ENCODE assay signal across 10 mouse cellular contexts in genomic region chr3:62455854-62456253, GRCm38 (mm10). TPM values are rescaled to one million over a fixed set of nuclear protein-coding genes. Genes with fewer than 3 reads are reported as not detected.
DNase-seq lines count a peak whose midpoint lies in the region; ATAC-seq lines count a peak whose summit lies in the region.
"Had no signal": no experiment of that assay in that cellular context is flagged by ENCODE, and none has a peak within 500 bp of the region (broad histone marks: within the 10 kb centered on the region; RNA-seq: fewer than 3 reads in every experiment).

No protein-coding gene starts in this region.

- H3K27ac ChIP-seq in hindbrain, embryonic 11.5 days (ENCODE audit: low read depth, low read length): no peak overlapping the region
- H3K27ac ChIP-seq: liver, embryonic 13.5 days had no signal

- H3K27me3 ChIP-seq in hindbrain, embryonic 11.5 days (ENCODE audit: control insufficient read depth, insufficient read depth, low read length): no peaks in the 10 kb centered on the region
- H3K27me3 ChIP-seq: liver, embryonic 13.5 days; Patski had no signal

- intact Hi-C loops in left cerebral cortex, postnatal 4 days (cut with DNase I): loop anchor here (5.0 kb wide), 3 partner anchors 114 to 1209 kb away; no protein-coding TSS in a partner anchor

- no peak overlapping the region for H3K4me3 ChIP-seq in hindbrain, embryonic 11.5 days (ENCODE audit: low read depth, low read length)
- H3K4me3 ChIP-seq: liver, embryonic 13.5 days had no signal

- no peak overlapping the region for H3K4me2 ChIP-seq in hindbrain, embryonic 11.5 days (replicated peaks; ENCODE audit: low read depth, low read length)
- H3K4me2 ChIP-seq: liver, embryonic 13.5 days had no signal

- peak; percentile 37; the same call in 1 of the 2 replicates for ATAC-seq in cerebellum, adult (ENCODE audit: insufficient number of reproducible peaks, low FRiP score, low TSS enrichment)
- ATAC-seq in hindbrain, embryonic 11.5 days (ENCODE audit: low FRiP score): peak; percentile 55
- ATAC-seq: Patski had no signal

- H3K9me3 ChIP-seq in hindbrain, embryonic 11.5 days (ENCODE audit: control insufficient read depth, low read length): no peaks in the 10 kb centered on the region
- H3K9me3 ChIP-seq: liver, embryonic 13.5 days had no signal

- WGBS in hindbrain, embryonic 11.5 days: 26% methylated on average over 1 of the region's 1 CpGs

- H3K36me3 ChIP-seq in hindbrain, embryonic 11.5 days (ENCODE audit: control insufficient read depth, insufficient read depth, low read length): no peaks in the 10 kb centered on the region

- no peak overlapping the region for H3K9ac ChIP-seq in hindbrain, embryonic 11.5 days (ENCODE audit: low read depth, low read length)
- H3K9ac ChIP-seq: liver, embryonic 13.5 days had no signal

- DNase-seq in cerebellum, adult 8-10 months: no peak
- peak; percentile 39 for DNase-seq in cerebellum, adult 9-10 months
- DNase-seq in hindbrain, embryonic 11.5 days (ENCODE audit: low spot score): no peak
- DNase-seq in left cerebral cortex, postnatal 4 days: peak; percentile 54
- no peak for DNase-seq in ovary, adult 18-20 months (ENCODE audit: low spot score)
- DNase-seq in adrenal gland, postnatal 36 days: no peak
- no peak for DNase-seq in spleen, postnatal 36 days (ENCODE audit: low spot score in 2 of 2)
- DNase-seq: liver, embryonic 13.5 days had no signal

- H3K4me1 ChIP-seq in hindbrain, embryonic 11.5 days (replicated peaks; ENCODE audit: control insufficient read depth, insufficient read depth, low read length): no peaks in the 10 kb centered on the region
- H3K4me1 ChIP-seq: liver, embryonic 13.5 days had no signal

RNA-seq across cellular contexts. Expression of gene Dhx36, which starts 51.0 kb away (rescaled TPM):
- 56.4 and 56.8 TPM in 2 replicates for polyA plus RNA-seq in hindbrain, embryonic 11.5 days (2014; fragmentation: Nextera tagmentation; extraction: Ambion mirVana)
- total RNA-seq in left cerebral cortex, postnatal 4 days (2021): 10 to 100 TPM; 68.8 to 71.9 TPM
- 10 to 100 TPM; 35.7 to 36.1 TPM for total RNA-seq in adrenal gland, postnatal 36 days (2021)

Comparison
In these comparisons a context has a peak if more than half of its experiments do, and no peak if none do; other contexts are left out.
1. DNase-seq: peak in cerebellum, adult 9-10 months (single experiment) and left cerebral cortex, postnatal 4 days (single experiment); none in cerebellum, adult 8-10 months (single experiment), hindbrain, embryonic 11.5 days (single experiment), ovary, adult 18-20 months (single experiment), adrenal gland, postnatal 36 days (0 of 2) and spleen, postnatal 36 days (0 of 2).